Mouse (Mus musculus) forebrain, embryonic 11.5 days (tissue): Measurements from ENCODE around the gene Kif20b. TPM values are rescaled to one million over a fixed set of nuclear protein-coding genes. Genes with fewer than 3 reads are reported as not detected.

Experiments used
- ATAC-seq: fragments of 200-750 bp; cut with Nextera tagmentation; replicated peaks from 2 replicates; pipeline ENCODE4 v1.8.0; 2017; ENCODE audit warnings: moderate TSS enrichment; ENCODE audit not compliant: low FRiP score
- DNase-seq: peaks from one replicate; pipeline ENCODE4 v3.0.0-alpha.2; 2017; ENCODE audit warnings: low spot score
- H3K27ac ChIP-seq: fragments of 300-500 bp; sonication (generic); 2 replicates; pipeline ENCODE4 v1.5.1; 2014; ENCODE audit warnings: low read depth, low read length
- H3K27me3 ChIP-seq: fragments of 300-500 bp; sonication (generic); 2 replicates; pipeline ENCODE4 v1.6.1; 2014; ENCODE audit warnings: mild to moderate bottlenecking, low read length, mixed read lengths; ENCODE audit not compliant: control insufficient read depth, insufficient read depth
- H3K36me3 ChIP-seq: fragments of 300-500 bp; sonication (generic); 2 replicates; pipeline ENCODE4 v1.6.1; 2014; ENCODE audit warnings: mild to moderate bottlenecking, low read length, moderate library complexity, mixed read lengths; ENCODE audit not compliant: control insufficient read depth, insufficient read depth
- H3K4me1 ChIP-seq: fragments of 300-500 bp; sonication (generic); replicated peaks from 2 replicates; pipeline ENCODE4 v1.6.1; 2014; ENCODE audit warnings: low read length, mixed read lengths; ENCODE audit not compliant: control insufficient read depth, insufficient read depth
- H3K4me2 ChIP-seq: fragments of 300-500 bp; sonication (generic); 2 replicates; pipeline ENCODE4 v1.6.1; 2014; ENCODE audit warnings: low read depth, mild to moderate bottlenecking, low read length, moderate library complexity, mixed read lengths; ENCODE audit not compliant: severe bottlenecking
- H3K4me3 ChIP-seq: fragments of 300-500 bp; sonication (generic); 2 replicates; pipeline ENCODE4 v1.5.1; 2014; ENCODE audit warnings: low read depth, low read length
- H3K9ac ChIP-seq: fragments of 300-500 bp; sonication (generic); 2 replicates; pipeline ENCODE4 v1.6.1; 2014; ENCODE audit warnings: low read length
- H3K9me3 ChIP-seq: fragments of 300-500 bp; sonication (generic); 2 replicates; pipeline ENCODE4 v1.6.1; 2016; ENCODE audit warnings: low read length, mixed read lengths; ENCODE audit not compliant: control insufficient read depth
- WGBS: fragments of 180-500 bp; shearing (Covaris S2); extraction: QIAGEN DNeasy Blood & Tissue Kit; methylation state at CpG from one replicate; pipeline ENCODE4 v1.1.7; 2014; 5-methylcytosine and 5-hydroxymethylcytosine counted together
- microRNA counts: library from miRNA; unstranded; fragments of <30 nt; microRNA quantifications from one replicate; lab custom pipeline; 2015
- microRNA-seq: library from miRNA; unstranded; fragments of <30 nt; microRNA quantifications from one replicate; pipeline ENCODE4, GENCODE M21; 2016; ENCODE audit not compliant: insufficient number of aligned reads
- polyA plus RNA-seq: library from polyadenylated mRNA; unstranded; fragments of >200 nt; fragmentation: Nextera tagmentation; extraction: Ambion mirVana; gene quantifications from 2 replicates; pipeline ENCODE4 v1.2.1, GENCODE M21; 2014

Gene Kif20b
- polyA plus RNA-seq, 1 experiment from 2014 or later = 83.6 TPM

GRCm38 (mm10) chr19:35018209-35018581 lies 96.0 kb downstream of the Kif20b start:
- no peaks in the 10 kb centered on the region for H3K36me3 ChIP-seq
- no peak for ATAC-seq
- WGBS = 88% methylated on average over 4 of the region's 4 CpGs

More at GRCm38 (mm10) chr19:35018209-35018581, 96.0 kb downstream of the Kif20b start:
- H3K27me3 ChIP-seq = no peaks in the 10 kb centered on the region
- H3K9ac ChIP-seq = no peak overlapping the region
- no peak overlapping the region for H3K4me3 ChIP-seq
- DNase-seq = no peak
- no peak overlapping the region for H3K4me2 ChIP-seq
- no peaks in the 10 kb centered on the region for H3K4me1 ChIP-seq
- H3K9me3 ChIP-seq = no peaks in the 10 kb centered on the region
- no peak overlapping the region for H3K27ac ChIP-seq

MicroRNAs encoded within 50 kb of the gene (microRNA counts, 519-probe panel; counts per million panel counts)
- microRNA mmu-miR-1950 (lab: Ali Mortazavi, UCI) = 31.2 counts per million

Small RNA genes lying within 50 kb of the gene (microRNA-seq; reads per million reads assigned to microRNA genes)
- gene Mir1950 = not detected

Other genes with a start within 250 kb of the Kif20b start
- gene Slc16a12, start 175.1 kb upstream of the Kif20b start, polyA plus RNA-seq = 0.91 and 1.3 TPM in 2 replicates
- gene Pank1, start 42.9 kb upstream of the Kif20b start, polyA plus RNA-seq = 10.7 and 11.5 TPM in 2 replicates